Mouse (Mus musculus): Measurements from ENCODE around the gene Lpo.

Lpo gene

GRCm38 (mm10) chr11:87805448-87805847, 22.6 kb downstream of the Lpo start:
- DNase-seq (ENCODE audit: low spot score): peak; percentile 65

GRCm38 (mm10) chr11:87802621-87803020, 25.5 kb downstream of the Lpo start:
- DNase-seq (ENCODE audit: low spot score): peak; percentile 40

GRCm38 (mm10) chr11:87801711-87802275, 26.3 kb downstream of the Lpo start:
- DNase-seq (ENCODE audit: low spot score): no peak

- no peak for DNase-seq (ENCODE audit: low spot score)
These were observed 34.6 kb downstream of the Lpo start, which contains the start of gene Mpo for GRCm38 (mm10) chr11:87793460-87793859. TSS of gene Mpo (plus strand) at chr11:87793581.

- DNase-seq (ENCODE audit: low spot score): no peak
These were observed 38.0 kb downstream of the Lpo start for GRCm38 (mm10) chr11:87790088-87790487.

- DNase-seq (ENCODE audit: low spot score): no peak
These were observed 48.0 kb downstream of the Lpo start for GRCm38 (mm10) chr11:87780130-87780529.

GRCm38 (mm10) chr11:87779392-87779791, 48.7 kb downstream of the Lpo start:
- no peak for DNase-seq (ENCODE audit: low spot score)

GRCm38 (mm10) chr11:87778915-87779314, 49.2 kb downstream of the Lpo start:
- DNase-seq (ENCODE audit: low spot score): no peak

GRCm38 (mm10) chr11:87778100-87778765, 49.9 kb downstream of the Lpo start:
- peak; percentile 85 for DNase-seq (ENCODE audit: low spot score)

- no peak for DNase-seq (ENCODE audit: low spot score)
These were observed 55.7 kb downstream of the Lpo start for GRCm38 (mm10) chr11:87772354-87772753.

- DNase-seq (ENCODE audit: low spot score): peak; percentile 70
These were observed 57.1 kb downstream of the Lpo start for GRCm38 (mm10) chr11:87770989-87771388.

- no peak for DNase-seq (ENCODE audit: low spot score)
These were observed 59.3 kb downstream of the Lpo start for GRCm38 (mm10) chr11:87768745-87769144.

- peak; percentile 43 for DNase-seq (ENCODE audit: low spot score)
These were observed 63.9 kb downstream of the Lpo start for GRCm38 (mm10) chr11:87763988-87764876.

GRCm38 (mm10) chr11:87763511-87763987, 64.5 kb downstream of the Lpo start:
- DNase-seq (ENCODE audit: low spot score): peak; percentile 65

GRCm38 (mm10) chr11:87762702-87763385, 65.2 kb downstream of the Lpo start:
- DNase-seq (ENCODE audit: low spot score): no peak

GRCm38 (mm10) chr11:87761806-87762701, 66.0 kb downstream of the Lpo start:
- DNase-seq (ENCODE audit: low spot score): no peak

GRCm38 (mm10) chr11:87761181-87761721, 66.8 kb downstream of the Lpo start:
- DNase-seq (ENCODE audit: low spot score): no peak

GRCm38 (mm10) chr11:87760301-87761081, 67.6 kb downstream of the Lpo start, which contains the start of gene Tspoap1:
TSS of gene Tspoap1 (plus strand) at chr11:87760541.
- DNase-seq (ENCODE audit: low spot score): peak; percentile 55

GRCm38 (mm10) chr11:87759609-87760005, 68.5 kb downstream of the Lpo start:
- peak; percentile 35 for DNase-seq (ENCODE audit: low spot score)
